Mouse (Mus musculus) layer of hippocampus, adult 2 months (tissue): ENCODE results near the gene Tomm5. TPM values are rescaled to one million over a fixed set of nuclear protein-coding genes. Genes with fewer than 3 reads are reported as not detected.
"Not testable (repeated sequence)": the region's sequence is repeated elsewhere in the genome, so short reads cannot be mapped to it uniquely, and the experiment has no call there.

ENCODE experiments used
- DNase-seq, 2 experiments: peaks; one replicate each; pipeline ENCODE4 v3.0.0; 2022; ENCODE audit warnings: low spot score in 2 of 2
- H3K27ac ChIP-seq: fragments of 200-600 bp; 2 replicates; pipeline ENCODE4 v1.8.1; 2022
- H3K4me3 ChIP-seq: fragments of 200-600 bp; 2 replicates; pipeline ENCODE4 v1.8.1; 2022; ENCODE audit warnings: mild to moderate bottlenecking
- CTCF ChIP-seq: fragments of 200-600 bp; conservative IDR thresholded peaks from 2 replicates; pipeline ENCODE4 v1.8.1; 2022; ENCODE audit warnings: antibody characterized with exemption, mild to moderate bottlenecking, moderate library complexity
- total RNA-seq, 2 experiments: library from RNA; stranded (reverse); gene quantifications; 2 replicates each; pipeline ENCODE4 v1.2.3; 2021

The Tomm5 gene
- total RNA-seq, 2 experiments from 2014 or later: 58.4 to 67.6 TPM

- H3K27ac ChIP-seq: peak overlapping the region; percentile 95; the same call in 1 of the 2 replicates
- DNase-seq: no peak
Measured at GRCm38 (mm10) chr4:45084895-45085290, 23.0 kb downstream of the Tomm5 start.

DNA sequence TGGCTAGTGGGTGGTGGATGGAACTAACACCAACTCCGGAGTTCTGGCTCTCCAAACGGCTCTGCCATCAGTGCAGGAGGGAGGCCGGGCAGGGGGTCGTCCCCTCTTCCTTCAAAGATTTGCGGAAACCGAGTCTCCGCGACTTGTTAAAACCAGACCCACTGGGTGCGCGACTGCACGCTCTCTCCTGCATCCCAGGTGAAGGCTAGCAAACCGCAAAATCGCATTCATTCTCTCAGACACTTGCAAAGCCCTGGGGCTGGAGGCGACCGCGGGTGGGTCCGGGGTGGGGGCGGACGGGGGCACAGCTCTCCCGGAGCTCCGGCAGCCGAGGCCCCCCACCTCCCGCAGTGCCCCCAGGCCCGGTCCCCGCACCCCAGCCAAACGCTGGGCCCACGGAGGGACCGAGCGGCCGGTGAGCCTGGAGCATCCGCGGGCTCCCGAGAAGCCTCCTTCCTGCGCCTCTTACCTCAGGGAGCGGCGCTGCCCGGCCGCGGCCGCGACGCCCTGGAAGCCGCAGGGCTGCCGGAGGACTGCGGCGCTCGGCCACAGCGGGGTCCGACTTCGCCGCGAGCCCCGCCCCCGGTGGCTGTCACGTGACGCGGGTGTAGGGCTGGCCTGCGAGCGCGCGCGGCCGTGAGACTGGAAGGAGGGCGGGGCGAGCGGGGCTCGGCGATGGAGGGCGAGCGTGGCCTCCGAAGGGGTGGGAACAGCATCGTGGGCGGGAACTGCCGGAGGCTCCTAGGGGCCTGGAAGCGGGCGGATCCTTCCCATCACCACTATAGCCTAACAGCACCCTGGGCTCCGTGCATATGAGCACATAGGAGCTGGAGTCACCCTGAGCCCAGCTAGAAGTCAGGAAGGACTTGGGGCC, 23.7 kb downstream of the Tomm5 start, which contains the start of gene Fbxo10:
Fbxo10 (minus strand) TSS at position 584 of the 874 bp plus-strand sequence.
- Histone ChIP-seq H3K4me3 (peak within 1 kb of the TSS; percentile 93), H3K27ac (peak within 1 kb of the TSS; percentile 95)
- TF ChIP-seq CTCF: no peak
- DNase-seq: peak; percentile 91 to 93

More at GRCm38 (mm10) chr4:45084895-45085290, 23.0 kb downstream of the Tomm5 start:
- H3K4me3 ChIP-seq: peak overlapping the region; percentile 93
- no peak for TF ChIP-seq CTCF

DNA sequence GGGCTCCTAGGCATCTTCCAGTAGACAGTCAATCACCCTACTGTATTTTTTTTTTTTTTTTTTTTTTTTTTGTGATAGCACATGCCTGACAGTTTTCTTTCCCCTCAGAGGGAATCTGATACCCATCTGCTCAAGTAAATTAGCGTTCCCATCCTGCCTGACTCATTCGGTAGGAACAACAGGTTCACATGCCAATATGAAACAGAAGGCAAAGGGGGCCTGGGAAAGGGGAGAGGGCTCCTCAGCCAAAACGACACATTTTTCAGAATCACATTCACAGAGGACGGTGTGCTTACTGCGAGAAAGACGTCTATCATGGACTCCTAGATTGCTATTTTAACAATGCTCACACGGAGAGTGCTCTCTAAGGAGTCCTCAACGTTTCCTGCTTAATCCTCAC, 24.4 kb downstream of the Tomm5 start:
- peak overlapping the region; percentile 95 for H3K27ac ChIP-seq
- peak overlapping the region; percentile 93 for H3K4me3 ChIP-seq
- no peak for TF ChIP-seq CTCF
- peak; percentile 57 for DNase-seq

DNA sequence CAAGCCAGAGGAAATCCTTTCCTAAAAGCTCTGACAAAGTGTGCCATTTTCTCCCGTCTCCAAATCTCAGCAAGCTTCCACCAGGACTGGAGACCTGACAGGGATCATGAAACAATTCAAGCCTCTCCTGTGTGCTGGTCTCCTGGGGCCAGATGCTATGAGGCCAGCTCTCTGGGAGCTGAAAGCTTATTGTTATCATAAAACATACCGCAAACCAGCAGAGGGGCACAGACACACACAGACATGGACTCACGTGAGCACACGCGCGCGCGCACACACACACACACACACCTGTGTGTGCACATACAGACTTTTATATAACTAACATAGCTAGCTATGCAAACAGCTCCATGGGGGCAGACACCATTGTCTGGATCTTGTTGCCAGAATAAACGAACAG, 25.0 kb downstream of the Tomm5 start:
- Histone ChIP-seq H3K27ac (peak overlapping the region; percentile 95), H3K4me3 (peak overlapping the region; percentile 93)
- TF ChIP-seq CTCF: no peak
- no peak for DNase-seq

GRCm38 (mm10) chr4:45081041-45081440, 26.9 kb downstream of the Tomm5 start:
- not testable (repeated sequence) for H3K27ac ChIP-seq, DNase-seq, H3K4me3 ChIP-seq

DNA sequence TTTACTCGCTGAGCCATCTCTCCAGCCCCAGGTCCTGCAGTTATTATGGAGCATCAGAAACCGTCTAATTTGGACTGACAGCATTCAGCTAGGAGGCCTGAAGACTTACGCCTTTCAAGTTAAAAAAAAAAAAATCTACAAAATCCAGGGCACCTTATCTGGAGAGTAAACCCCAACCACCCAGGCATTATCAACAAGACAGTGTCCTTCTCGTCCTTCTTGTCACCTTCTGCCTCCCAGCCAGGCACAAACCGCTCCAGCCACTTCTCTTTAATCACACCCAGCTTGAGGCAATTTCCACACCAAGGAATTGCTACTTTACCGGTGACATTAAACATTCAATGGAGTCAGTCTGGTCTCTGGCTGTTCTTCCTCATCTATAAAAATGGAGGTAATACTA, 34.4 kb downstream of the Tomm5 start:
- no peak for DNase-seq
- no peak for TF ChIP-seq CTCF
- no peak overlapping the region for H3K4me3 ChIP-seq
- H3K27ac ChIP-seq: no peak overlapping the region

GRCm38 (mm10) chr4:45072261-45072973, 35.5 kb downstream of the Tomm5 start:
- H3K4me3 ChIP-seq: no peak overlapping the region
- no peak for TF ChIP-seq CTCF
- H3K27ac ChIP-seq: no peak overlapping the region
- no peak for DNase-seq

- no peak overlapping the region for H3K27ac ChIP-seq
- no peak overlapping the region for H3K4me3 ChIP-seq
- DNase-seq: no peak
- no peak for TF ChIP-seq CTCF
Measured at GRCm38 (mm10) chr4:45067742-45068141, 40.2 kb downstream of the Tomm5 start.

DNA sequence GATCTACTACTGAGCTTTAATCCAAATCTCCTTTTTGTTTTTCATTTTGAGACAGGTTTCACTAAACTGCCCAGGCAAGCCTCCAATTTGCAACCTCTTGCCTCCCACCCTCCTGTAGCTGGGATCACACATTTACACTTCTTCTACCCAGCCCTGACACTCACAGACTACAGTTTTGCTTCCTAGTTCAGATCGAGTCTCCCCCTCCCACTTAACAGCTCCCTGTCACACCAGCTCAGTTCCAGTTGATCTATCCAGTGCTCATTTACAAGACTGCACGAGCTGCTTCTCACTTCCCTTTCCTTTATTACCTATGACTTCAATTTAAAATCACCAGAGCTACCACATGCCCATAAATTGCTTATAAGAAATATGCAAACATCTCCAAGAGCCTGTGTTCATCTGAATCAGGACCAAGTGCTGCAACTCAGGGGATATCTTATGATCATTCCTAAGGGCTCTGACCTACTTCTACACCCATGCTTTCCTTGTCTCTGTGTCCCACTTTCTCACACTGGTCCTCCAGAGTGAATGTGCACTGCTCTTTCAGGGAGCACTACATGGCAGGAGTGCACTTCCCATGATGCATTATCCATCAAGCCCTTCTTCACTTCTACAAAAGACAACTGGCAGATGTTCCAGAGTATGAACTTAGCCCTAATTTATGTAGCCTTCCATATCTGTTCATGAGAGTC, 41.7 kb downstream of the Tomm5 start:
- TF ChIP-seq CTCF: no peak
- DNase-seq: no peak
- no peak overlapping the region for H3K4me3 ChIP-seq
- H3K27ac ChIP-seq: peak overlapping the region; percentile 23; the same call in 1 of the 2 replicates

DNA sequence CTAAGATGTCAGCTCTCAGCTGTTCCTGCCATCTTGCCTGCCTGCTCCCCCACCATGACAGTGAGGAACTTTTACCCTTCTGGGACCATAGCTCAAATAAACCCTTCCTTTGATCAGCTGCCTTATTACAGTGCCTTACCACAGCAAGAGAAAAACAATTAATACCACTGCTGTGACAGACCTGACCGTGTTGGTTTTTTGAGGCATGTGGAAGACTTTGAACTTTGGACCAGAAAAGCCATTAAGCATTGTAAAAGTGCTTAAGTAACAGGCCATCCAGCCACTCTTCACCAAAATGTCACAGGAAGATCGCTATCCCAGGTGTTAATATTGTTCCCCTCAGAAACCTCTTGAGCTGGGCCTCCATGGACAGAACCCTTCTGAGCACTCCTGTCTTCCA, 43.3 kb downstream of the Tomm5 start:
- TF ChIP-seq CTCF: no peak
- no peak overlapping the region for H3K27ac ChIP-seq
- no peak overlapping the region for H3K4me3 ChIP-seq
- no peak for DNase-seq

GRCm38 (mm10) chr4:45063836-45064235, 44.1 kb downstream of the Tomm5 start:
- not testable (repeated sequence) for DNase-seq, H3K27ac ChIP-seq, H3K4me3 ChIP-seq

DNA sequence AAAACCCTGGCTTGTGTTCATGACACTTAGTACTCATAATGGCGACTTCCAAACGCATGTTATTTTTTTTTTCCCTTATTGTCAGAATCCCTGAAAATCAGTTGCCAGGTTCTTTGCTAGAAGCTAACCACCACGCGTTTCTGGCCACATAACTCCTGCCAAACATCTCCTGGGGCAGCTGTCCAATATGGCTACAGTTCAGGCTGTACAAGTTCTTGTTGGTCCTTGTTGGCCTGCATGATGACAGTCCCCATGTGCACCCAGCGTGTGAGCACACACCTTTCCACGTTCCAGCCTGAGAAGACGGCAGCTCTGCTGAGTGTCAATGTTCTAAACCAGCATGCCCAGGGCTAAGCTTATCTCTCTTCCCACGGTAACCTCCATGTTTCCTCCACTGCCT, 52.5 kb downstream of the Tomm5 start:
- TF ChIP-seq CTCF: no peak
- H3K4me3 ChIP-seq: no peak overlapping the region
- H3K27ac ChIP-seq: peak overlapping the region; percentile 5; the same call in 1 of the 2 replicates
- no peak for DNase-seq

Other genes starting within 250 kb of the Tomm5 start
- 10 to 100 TPM; 26.2 to 29.2 TPM for gene Grhpr, start 126.7 kb downstream of the Tomm5 start, total RNA-seq
- 10 to 100 TPM in 1 of 2 experiments, 1 to 10 TPM in 1; 9.3 to 10.1 TPM for gene Zbtb5, start 95.7 kb downstream of the Tomm5 start, total RNA-seq
- 10 to 100 TPM; 11.3 to 12.8 TPM for gene Polr1e, start 89.5 kb downstream of the Tomm5 start, total RNA-seq
- 10 to 100 TPM; 46.1 to 48.0 TPM for gene Fbxo10, start 23.5 kb downstream of the Tomm5 start, total RNA-seq
- 10 to 100 TPM; 15.7 to 16.4 TPM for gene Frmpd1, start 76.8 kb upstream of the Tomm5 start, total RNA-seq
- gene Trmt10b, start 189.0 kb upstream of the Tomm5 start, total RNA-seq: 10 to 100 TPM; 13.8 to 16.1 TPM
- 10 to 100 TPM; 16.1 to 16.9 TPM for gene Dcaf10, start 234.0 kb upstream of the Tomm5 start, total RNA-seq
- gene Exosc3, start 234.6 kb upstream of the Tomm5 start, total RNA-seq: 10 to 100 TPM; 15.3 to 15.7 TPM